Mouse (Mus musculus) CH12.LX (cell line): ENCODE data around the gene Robo2. TPM values are rescaled to one million over a fixed set of nuclear protein-coding genes. Genes with fewer than 3 reads are reported as not detected.
"Not testable (repeated sequence)": the region's sequence is repeated elsewhere in the genome, so short reads cannot be mapped to it uniquely, and the experiment has no call there.

Source experiments
- DNase-seq: peaks from one replicate; pipeline ENCODE4 v3.0.0-alpha.2; 2013; ENCODE audit errors: extremely low read depth
- H3K27ac ChIP-seq: 2 replicates; pipeline ENCODE4 v1.5.1; 2012; ENCODE audit warnings: low read depth, mild to moderate bottlenecking, control low read depth, moderate library complexity; ENCODE audit not compliant: insufficient read depth
- H3K27me3 ChIP-seq: replicated peaks from 2 replicates; pipeline ENCODE3; 2012; ENCODE audit warnings: inconsistent platforms
- H3K36me3 ChIP-seq, 2 experiments: replicated peaks in 1 of 2; 2 replicates each; pipeline versions ENCODE3 to v1.6.1; 2012; ENCODE audit warnings: inconsistent platforms in 1 of 2, low read length in 1 of 2, mild to moderate bottlenecking in 1 of 2, mixed read lengths in 1 of 2, moderate library complexity in 1 of 2; ENCODE audit not compliant: control insufficient read depth in 1 of 2, insufficient read depth in 1 of 2
- H3K4me1 ChIP-seq, 2 experiments: 2 replicates each; pipeline ENCODE4 v1.6.1; 2012; ENCODE audit warnings: inconsistent platforms in 1 of 2, moderate library complexity in 1 of 2; ENCODE audit not compliant: insufficient read depth in 2 of 2, control insufficient read depth in 1 of 2
- H3K4me2 ChIP-seq: 2 replicates; pipeline ENCODE4 v1.6.1; 2012; ENCODE audit warnings: low read depth, mild to moderate bottlenecking, control low read depth; ENCODE audit not compliant: poor library complexity, insufficient read depth, severe bottlenecking
- H3K4me3 ChIP-seq, 3 experiments: fragments of 150-350 bp in 1 of 3; sonication (generic) in 1 of 3; replicated peaks in 1 of 3; 2 replicates each; pipeline versions ENCODE3 to v1.5.1; 2011 to 2012; ENCODE audit warnings: low read depth in 2 of 3, low read length in 2 of 3, mild to moderate bottlenecking in 2 of 3, moderate library complexity in 2 of 3, control low read depth in 1 of 3, improper control_type of control experiment in 1 of 3, inconsistent platforms in 1 of 3, mixed read lengths in 1 of 3; ENCODE audit not compliant: poor library complexity in 1 of 3
- H3K79me2 ChIP-seq: replicated peaks from 2 replicates; pipeline ENCODE4 v1.6.1; 2012; ENCODE audit warnings: mild to moderate bottlenecking, moderate library complexity; ENCODE audit not compliant: control insufficient read depth, poor library complexity, insufficient read depth, severe bottlenecking; ENCODE audit errors: extremely low read depth
- H3K9ac ChIP-seq: 2 replicates; pipeline ENCODE4 v1.6.1; 2012; ENCODE audit warnings: low read depth, mild to moderate bottlenecking, control low read depth, moderate library complexity; ENCODE audit not compliant: insufficient read depth
- H3K9me3 ChIP-seq: replicated peaks from 2 replicates; pipeline ENCODE3; 2012; ENCODE audit warnings: low read length, inconsistent platforms, mixed read lengths
- ELF1 ChIP-seq: IDR thresholded peaks from 2 replicates; pipeline ENCODE4 v1.6.1; 2014; ENCODE audit warnings: low read depth, mild to moderate bottlenecking, inconsistent platforms, low read length, improper control_type of control experiment
- EP300 ChIP-seq: IDR thresholded peaks from 2 replicates; pipeline ENCODE4 v1.6.1; 2011; ENCODE audit warnings: low read length, improper control_type of control experiment
- GABPA ChIP-seq: IDR thresholded peaks from 2 replicates; pipeline ENCODE4 v1.6.1; 2012; ENCODE audit warnings: low read depth, low read length, improper control_type of control experiment, inconsistent platforms; ENCODE audit not compliant: insufficient replicate concordance
- IRF4 ChIP-seq: IDR thresholded peaks from 2 replicates; pipeline ENCODE4 v1.6.1; 2014; ENCODE audit warnings: low read depth, mild to moderate bottlenecking, inconsistent platforms, low read length, improper control_type of control experiment
- JUN ChIP-seq: IDR thresholded peaks from 2 replicates; pipeline ENCODE4 v1.6.1; 2011; ENCODE audit warnings: low read depth, mild to moderate bottlenecking, low read length, improper control_type of control experiment, moderate library complexity; ENCODE audit not compliant: insufficient read depth
- MAFK ChIP-seq: IDR thresholded peaks from 2 replicates; pipeline ENCODE4 v1.6.1; 2011; ENCODE audit warnings: low read length, improper control_type of control experiment; ENCODE audit not compliant: insufficient replicate concordance
- MAZ ChIP-seq: IDR thresholded peaks from 2 replicates; pipeline ENCODE4 v1.6.1; 2012; ENCODE audit warnings: low read depth, mild to moderate bottlenecking, inconsistent platforms, low read length, improper control_type of control experiment, moderate library complexity
- MEF2A ChIP-seq: IDR thresholded peaks from 2 replicates; pipeline ENCODE4 v1.6.1; 2014; ENCODE audit warnings: low read depth, mild to moderate bottlenecking, inconsistent platforms, low read length, improper control_type of control experiment, borderline replicate concordance
- MXI1 ChIP-seq: IDR thresholded peaks from 2 replicates; pipeline ENCODE4 v1.6.1; 2011; ENCODE audit warnings: mild to moderate bottlenecking, low read depth, low read length, improper control_type of control experiment
- MYC ChIP-seq: IDR thresholded peaks from 2 replicates; pipeline ENCODE4 v1.6.1; 2011; ENCODE audit warnings: low read depth, mild to moderate bottlenecking, improper control_type of control experiment, low read length
- NELFE ChIP-seq: IDR thresholded peaks from 2 replicates; pipeline ENCODE4 v1.6.1; 2011; ENCODE audit warnings: low read depth, low read length, improper control_type of control experiment
- NRF1 ChIP-seq: IDR thresholded peaks from 2 replicates; pipeline ENCODE4 v1.6.1; 2014; ENCODE audit warnings: low read depth, mild to moderate bottlenecking, inconsistent platforms, low read length, improper control_type of control experiment, moderate library complexity
- POLR2AphosphoS2 ChIP-seq: IDR thresholded peaks from 2 replicates; pipeline ENCODE4 v1.6.1; 2011; ENCODE audit warnings: low read depth, low read length, improper control_type of control experiment
- RAD21 ChIP-seq: IDR thresholded peaks from 2 replicates; pipeline ENCODE4 v1.6.1; 2011; ENCODE audit warnings: low read depth, mild to moderate bottlenecking, low read length, improper control_type of control experiment, moderate library complexity
- SIN3A ChIP-seq: IDR thresholded peaks from 2 replicates; pipeline ENCODE4 v1.6.1; 2012; ENCODE audit warnings: low read length, improper control_type of control experiment, inconsistent platforms
- SMC3 ChIP-seq: IDR thresholded peaks from 2 replicates; pipeline ENCODE4 v1.6.1; 2011; ENCODE audit warnings: low read depth, low read length, improper control_type of control experiment
- TCF12 ChIP-seq: IDR thresholded peaks from 2 replicates; pipeline ENCODE4 v1.6.1; 2014; ENCODE audit warnings: low read depth, mild to moderate bottlenecking, inconsistent platforms, low read length, improper control_type of control experiment
- UBTF ChIP-seq: IDR thresholded peaks from 2 replicates; pipeline ENCODE4 v1.6.1; 2012; ENCODE audit warnings: low read depth, mild to moderate bottlenecking, inconsistent platforms, low read length, improper control_type of control experiment, moderate library complexity
- USF2 ChIP-seq: conservative IDR thresholded peaks from 2 replicates; pipeline ENCODE4 v1.6.1; 2011; ENCODE audit warnings: low read depth, low read length, improper control_type of control experiment
- ZMIZ1 ChIP-seq: IDR thresholded peaks from 2 replicates; pipeline ENCODE4 v1.6.1; 2012; ENCODE audit warnings: low read depth, mild to moderate bottlenecking, inconsistent platforms, low read length, improper control_type of control experiment
- ZNF384 ChIP-seq: IDR thresholded peaks from 2 replicates; pipeline ENCODE4 v1.6.1; 2012; ENCODE audit warnings: low read depth, low read length, improper control_type of control experiment, inconsistent platforms
- dilution Hi-C: fragments of 300-500 bp; cut with MboI; formaldehyde crosslinking; loops from 2 replicates; pipeline ENCODE4 v1.14.3; 2020; ENCODE audit warnings: low sequenced_read_pairs; ENCODE audit not compliant: extremely low pct_unique_long_range_greater_than_20kb, extremely low pct_ligation_motif_present
- in situ Hi-C: fragments of 300-500 bp; cut with MboI; formaldehyde crosslinking; loops from 3 replicates; pipeline ENCODE4 v1.14.3; 2019; ENCODE audit warnings: low sequenced_read_pairs, low pct_ligation_motif_present, low pct_unique_long_range_greater_than_20kb, mixed read lengths
- polyA plus RNA-seq: library from polyadenylated mRNA; unstranded; fragments of >175 nt; gene quantifications from 2 replicates; pipeline ENCODE4 v1.2.1, GENCODE M21; 2012; ENCODE audit warnings: low read depth; ENCODE audit not compliant: insufficient read length
- total RNA-seq, 2 experiments: library from RNA; depleted of rRNA; stranded (reverse); fragments of 300-350 nt in 1 of 2; fragments of >200 nt in 1 of 2; gene quantifications; 2 replicates each; pipeline ENCODE4 v1.2.3; 2012 to 2014

Gene Robo2
- total and polyA plus RNA-seq, 3 experiments, result not detected

DNA sequence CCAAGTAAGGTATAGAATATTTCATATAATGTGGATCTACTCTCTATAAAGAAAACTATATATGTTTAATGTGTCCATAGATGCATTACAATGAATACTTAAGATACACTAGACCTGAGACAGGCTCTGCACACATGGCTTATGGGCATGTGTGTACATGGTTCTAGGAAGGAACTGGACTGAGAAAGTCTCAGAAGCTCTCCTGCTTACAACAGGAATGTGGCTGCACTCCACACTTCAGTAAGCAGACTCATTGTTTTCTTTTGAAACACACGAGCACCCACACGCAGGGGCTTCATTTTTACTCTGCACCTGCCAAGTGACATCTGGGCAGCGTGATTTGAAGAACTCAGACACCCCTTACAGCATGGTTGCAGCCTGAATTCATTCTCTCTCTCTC is 364.4 kb downstream of the Robo2 start:
- in situ Hi-C loops, result no loop called here
- TF ChIP-seq IRF4, result no peak
- H3K27me3 ChIP-seq, result no peaks in the 10 kb centered on the region
- H3K9ac ChIP-seq, result no peak overlapping the region
- no peak overlapping the region for H3K27ac ChIP-seq
- peaks cover 47% of the 10 kb centered on the region for H3K9me3 ChIP-seq
- H3K36me3 ChIP-seq, result no peaks in the 10 kb centered on the region
- no peaks in the 10 kb centered on the region for H3K4me1 ChIP-seq
- dilution Hi-C loops, result no loop called here
- no peak for DNase-seq
- no peaks in the 10 kb centered on the region for H3K79me2 ChIP-seq
- no peak overlapping the region for H3K4me3 ChIP-seq
- no peak overlapping the region for H3K4me2 ChIP-seq

DNA sequence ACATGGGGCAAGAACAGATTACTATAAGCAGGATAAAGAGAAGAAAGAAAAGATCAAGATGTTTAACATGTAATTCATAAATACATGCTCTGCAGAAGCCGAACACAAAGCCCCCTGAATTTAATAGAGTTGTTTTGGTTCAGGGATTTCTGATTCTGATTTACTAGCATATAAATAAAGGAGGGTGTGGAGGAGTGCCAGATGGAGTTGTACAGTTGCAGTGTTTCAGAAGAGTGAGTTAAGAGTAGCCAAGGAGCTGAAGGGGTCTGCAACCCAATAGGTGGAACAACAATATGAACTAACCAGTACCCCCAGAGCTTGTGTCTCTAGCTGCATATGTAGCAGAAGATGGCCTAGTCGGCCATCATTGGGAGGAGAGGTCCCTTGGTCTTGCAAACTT is 370.8 kb downstream of the Robo2 start:
- H3K9me3 ChIP-seq, result peaks cover 42% of the 10 kb centered on the region
- H3K36me3 ChIP-seq, H3K9ac ChIP-seq, DNase-seq, in situ Hi-C loops, H3K4me2 ChIP-seq, H3K79me2 ChIP-seq, H3K4me3 ChIP-seq, H3K4me1 ChIP-seq, dilution Hi-C loops, H3K27me3 ChIP-seq, H3K27ac ChIP-seq: not testable (repeated sequence)

DNA sequence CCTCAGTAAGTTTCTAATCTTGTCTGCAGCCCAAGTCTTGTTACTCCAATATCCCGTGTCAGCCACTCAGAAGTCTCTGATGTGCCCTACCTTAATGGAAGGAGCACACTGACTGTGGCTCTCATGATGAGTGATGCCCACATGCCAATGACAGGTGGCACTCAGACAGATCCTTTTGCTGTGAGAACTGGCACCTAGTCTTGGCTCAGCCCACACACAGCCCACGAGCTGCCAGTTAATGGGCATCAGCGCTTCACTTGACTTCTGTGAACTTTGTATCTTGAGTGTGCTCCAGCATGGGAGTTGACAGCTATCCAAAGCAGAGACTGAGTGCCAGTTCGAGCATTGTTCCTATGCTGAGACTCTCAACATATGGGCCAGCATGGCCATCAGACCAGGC is 383.8 kb downstream of the Robo2 start:
- Histone ChIP-seq H3K27me3 (no peaks in the 10 kb centered on the region), H3K27ac (no peak overlapping the region), H3K36me3 (no peaks in the 10 kb centered on the region)
- no peak for TF ChIP-seq ZNF384
- no peak for TF ChIP-seq EP300
- no peak for TF ChIP-seq RAD21
- TF ChIP-seq MEF2A, result no peak
- TF ChIP-seq NRF1, result no peak
- TF ChIP-seq UBTF, result no peak
- no peak for TF ChIP-seq ZMIZ1
- no peak for TF ChIP-seq TCF12
- TF ChIP-seq MAZ, result no peak
- no peak for TF ChIP-seq USF2
- TF ChIP-seq SIN3A, result no peak
- no peak for TF ChIP-seq MAFK
- TF ChIP-seq MYC, result no peak
- no peak for TF ChIP-seq ELF1
- TF ChIP-seq NELFE, result no peak
- no peak for TF ChIP-seq POLR2AphosphoS2
- TF ChIP-seq MXI1, result no peak
- no peak for TF ChIP-seq GABPA
- no peak for TF ChIP-seq SMC3
- TF ChIP-seq JUN, result no peak
- TF ChIP-seq, all 38 proteins: peak for 0
- DNase-seq, result no peak
- in situ Hi-C loops (no loop called here), dilution Hi-C loops (no loop called here)
- Histone ChIP-seq H3K4me2 (no peak overlapping the region), H3K9ac (no peak overlapping the region), H3K4me3 (no peak overlapping the region), H3K4me1 (no peaks in the 10 kb centered on the region), H3K9me3 (peaks cover 34% of the 10 kb centered on the region), H3K79me2 (no peaks in the 10 kb centered on the region)
